Mouse (Mus musculus) CD4-positive naive resting alpha-beta T cell, adult 57 days (primary cell): Measurements from ENCODE around the gene Polr3a. TPM values are rescaled to one million over a fixed set of nuclear protein-coding genes. Genes with fewer than 3 reads are reported as not detected.

ENCODE experiments used
- total RNA-seq: library from RNA; stranded (reverse); gene quantifications from one replicate; pipeline ENCODE4 v1.2.4, GENCODE M21; 2023

Gene Polr3a
- 42.5 TPM for total RNA-seq

GRCm38 (mm10) chr14:24486773-24487227, at the start of gene Polr3a, which contains the start of gene Rps24:
Polr3a (minus strand) TSS chr14:24487058.
Rps24 (plus strand) TSS chr14:24487125.

Other genes starting within 250 kb of the Polr3a start
- 3.4 TPM for gene Dlg5, start 241.1 kb downstream of the Polr3a start, total RNA-seq
- gene E330034G19Rik, start 193.8 kb downstream of the Polr3a start, total RNA-seq = not detected
- 6,202 TPM for gene Rps24, start 67 bp upstream of the Polr3a start, total RNA-seq